Mouse (Mus musculus) embryonic fibroblast, embryonic 13.5 days (primary cell): ENCODE measurements at regions not wholly inside any gene's neighbourhood (a gene's known extent, or its start where the extent isn't known, plus 50 kb on each side); places are given as distances from the start of the nearest gene placed in this dataset.

Experiments used
- CTCF ChIP-seq: IDR thresholded peaks from 2 replicates; pipeline ENCODE4 v1.5.1; 2011; ENCODE audit warnings: mild to moderate bottlenecking, control low read depth, low read length, moderate library complexity, borderline replicate concordance; ENCODE audit not compliant: insufficient read depth
- POLR2A ChIP-seq: IDR thresholded peaks from 2 replicates; pipeline ENCODE4 v1.6.1; 2011; ENCODE audit warnings: low read depth, mild to moderate bottlenecking, control low read depth, low read length, moderate library complexity

DNA sequence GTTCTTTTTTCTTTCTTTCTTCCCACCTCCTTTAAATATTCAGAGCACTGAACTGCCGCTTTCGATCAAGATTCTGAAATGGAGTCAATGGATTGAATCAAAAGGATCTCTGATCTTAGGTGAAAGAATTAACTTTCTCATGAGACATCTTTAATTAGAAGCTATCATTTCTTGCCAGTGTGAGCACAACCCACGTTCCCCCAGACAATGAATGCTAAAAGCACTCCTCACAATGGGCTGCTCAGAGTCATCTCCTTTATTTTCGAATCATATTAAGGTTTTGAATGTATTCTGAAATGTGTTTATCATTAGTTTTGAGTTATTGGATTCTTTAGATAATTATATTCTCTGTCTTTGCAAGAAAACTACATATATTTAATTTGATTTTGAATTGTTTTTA is 137.4 kb upstream of the Nyap2 start:
- no peak for TF ChIP-seq CTCF
- TF ChIP-seq POLR2A = no peak
